Mouse (Mus musculus) forebrain, embryonic 16.5 days (tissue): ENCODE measurements around the gene Tmem131. TPM values are rescaled to one million over a fixed set of nuclear protein-coding genes. Genes with fewer than 3 reads are reported as not detected.
"Not testable (repeated sequence)": the region's sequence is repeated elsewhere in the genome, so short reads cannot be mapped to it uniquely, and the experiment has no call there.

Experiments used
- ATAC-seq: fragments of 200-750 bp; cut with Nextera tagmentation; 2 replicates; pipeline ENCODE4 v1.8.0; 2017; ENCODE audit warnings: mild to moderate bottlenecking, moderate library complexity
- H3K27ac ChIP-seq: fragments of 300-500 bp; sonication (generic); 2 replicates; pipeline ENCODE4 v1.5.1; 2014; ENCODE audit warnings: low read length, control low read depth
- H3K27me3 ChIP-seq: fragments of 300-500 bp; sonication (generic); replicated peaks from 2 replicates; pipeline ENCODE4 v1.6.1; 2014; ENCODE audit warnings: low read length; ENCODE audit not compliant: control insufficient read depth, insufficient read depth
- H3K36me3 ChIP-seq: fragments of 300-500 bp; sonication (generic); 2 replicates; pipeline ENCODE4 v1.6.1; 2014; ENCODE audit not compliant: control insufficient read depth, insufficient read depth
- H3K4me1 ChIP-seq: fragments of 300-500 bp; sonication (generic); replicated peaks from 2 replicates; pipeline ENCODE4 v1.6.1; 2014; ENCODE audit warnings: low read length; ENCODE audit not compliant: control insufficient read depth, insufficient read depth
- H3K4me2 ChIP-seq: fragments of 300-500 bp; sonication (generic); 2 replicates; pipeline ENCODE4 v1.6.1; 2014; ENCODE audit warnings: mild to moderate bottlenecking, low read length, control low read depth
- H3K4me3 ChIP-seq: fragments of 300-500 bp; sonication (generic); replicated peaks from 2 replicates; pipeline ENCODE4 v1.5.1; 2014; ENCODE audit warnings: mild to moderate bottlenecking, low read length, control low read depth
- H3K9ac ChIP-seq: fragments of 300-500 bp; sonication (generic); replicated peaks from 2 replicates; pipeline ENCODE4 v1.6.1; 2014; ENCODE audit warnings: low read depth, low read length, control low read depth
- H3K9me3 ChIP-seq: fragments of 300-500 bp; sonication (generic); 2 replicates; pipeline ENCODE4 v1.6.1; 2016; ENCODE audit warnings: low read length; ENCODE audit not compliant: control insufficient read depth
- WGBS: fragments of 180-500 bp; shearing (Covaris S2); extraction: QIAGEN DNeasy Blood & Tissue Kit; methylation state at CpG from one replicate; pipeline ENCODE4 v1.1.7; 2014; 5-methylcytosine and 5-hydroxymethylcytosine counted together
- polyA plus RNA-seq: library from polyadenylated mRNA; unstranded; fragments of >200 nt; fragmentation: Nextera tagmentation; extraction: Ambion mirVana; gene quantifications from 2 replicates; pipeline ENCODE4 v1.2.1, GENCODE M21; 2015

The Tmem131 gene
- polyA plus RNA-seq, 1 experiment from 2014 or later, result 14.4 TPM

GRCm38 (mm10) chr1:36841806-36842205 is 101.7 kb downstream of the Tmem131 start:
- H3K4me2 ChIP-seq, result no peak overlapping the region
- H3K4me3 ChIP-seq, result no peak overlapping the region
- no peak overlapping the region for H3K27ac ChIP-seq
- H3K36me3 ChIP-seq, result peaks cover 10% of the 10 kb centered on the region; the same call in 1 of the 2 replicates
- no peaks in the 10 kb centered on the region for H3K27me3 ChIP-seq
- 24% methylated on average over 1 of the region's 1 CpGs for WGBS
- ATAC-seq, result no peak
- H3K9me3 ChIP-seq, result no peaks in the 10 kb centered on the region
- H3K9ac ChIP-seq, result no peak overlapping the region
- H3K4me1 ChIP-seq, result no peaks in the 10 kb centered on the region

- no peak for ATAC-seq
Measured at GRCm38 (mm10) chr1:36840959-36841358, 102.5 kb downstream of the Tmem131 start.

GRCm38 (mm10) chr1:36839858-36840257 is 103.6 kb downstream of the Tmem131 start:
- no peak overlapping the region for H3K4me2 ChIP-seq
- no peak overlapping the region for H3K4me3 ChIP-seq
- H3K4me1 ChIP-seq, result no peaks in the 10 kb centered on the region
- H3K27me3 ChIP-seq, result no peaks in the 10 kb centered on the region
- peaks cover 10% of the 10 kb centered on the region; the same call in 1 of the 2 replicates for H3K36me3 ChIP-seq
- ATAC-seq, result no peak
- H3K27ac ChIP-seq, result no peak overlapping the region
- no peak overlapping the region for H3K9ac ChIP-seq
- WGBS, result 91% methylated on average over 3 of the region's 3 CpGs
- H3K9me3 ChIP-seq, result no peaks in the 10 kb centered on the region

More at GRCm38 (mm10) chr1:36840959-36841358, 102.5 kb downstream of the Tmem131 start:
- no peak overlapping the region for H3K9ac ChIP-seq
- peaks cover 10% of the 10 kb centered on the region; the same call in 1 of the 2 replicates for H3K36me3 ChIP-seq
- H3K27ac ChIP-seq, result no peak overlapping the region
- no peaks in the 10 kb centered on the region for H3K9me3 ChIP-seq
- H3K27me3 ChIP-seq, result no peaks in the 10 kb centered on the region
- no peak overlapping the region for H3K4me2 ChIP-seq
- H3K4me3 ChIP-seq, result no peak overlapping the region
- 93% methylated on average over 2 of the region's 2 CpGs for WGBS
- H3K4me1 ChIP-seq, result no peaks in the 10 kb centered on the region

GRCm38 (mm10) chr1:36836274-36836954 is 107.1 kb downstream of the Tmem131 start:
- 52% methylated on average over 12 of the region's 12 CpGs for WGBS
- H3K4me2 ChIP-seq, result no peak overlapping the region
- H3K27ac ChIP-seq, result no peak overlapping the region
- H3K9ac ChIP-seq, result no peak overlapping the region
- no peak for ATAC-seq
- H3K4me3 ChIP-seq, result no peak overlapping the region
- H3K9me3 ChIP-seq, result no peaks in the 10 kb centered on the region
- H3K36me3 ChIP-seq, result peaks cover 28% of the 10 kb centered on the region
- no peaks in the 10 kb centered on the region for H3K4me1 ChIP-seq
- H3K27me3 ChIP-seq, result no peaks in the 10 kb centered on the region

GRCm38 (mm10) chr1:36835593-36835992 is 107.9 kb downstream of the Tmem131 start:
- no peak overlapping the region for H3K27ac ChIP-seq
- no peak overlapping the region for H3K4me3 ChIP-seq
- no peaks in the 10 kb centered on the region for H3K4me1 ChIP-seq
- H3K9ac ChIP-seq, result no peak overlapping the region
- H3K36me3 ChIP-seq, result peaks cover 28% of the 10 kb centered on the region
- no peaks in the 10 kb centered on the region for H3K27me3 ChIP-seq
- ATAC-seq, result no peak
- no peaks in the 10 kb centered on the region for H3K9me3 ChIP-seq
- H3K4me2 ChIP-seq, result no peak overlapping the region
- 95% methylated on average over 3 of the region's 3 CpGs for WGBS

- no peak for ATAC-seq
- Histone ChIP-seq H3K4me3 (no peak overlapping the region), H3K4me1 (no peaks in the 10 kb centered on the region), H3K27ac (no peak overlapping the region), H3K4me2 (no peak overlapping the region), H3K27me3 (no peaks in the 10 kb centered on the region), H3K36me3 (peaks cover 24% of the 10 kb centered on the region), H3K9me3 (no peaks in the 10 kb centered on the region), H3K9ac (no peak overlapping the region)
- WGBS, result 93% methylated on average over 7 of the region's 7 CpGs
Measured at GRCm38 (mm10) chr1:36834090-36834489, 109.4 kb downstream of the Tmem131 start.

GRCm38 (mm10) chr1:36830913-36831866 is 112.3 kb downstream of the Tmem131 start:
- H3K36me3 ChIP-seq, result peaks cover 28% of the 10 kb centered on the region
- ATAC-seq, result no peak

GRCm38 (mm10) chr1:36824356-36824755 is 119.1 kb downstream of the Tmem131 start:
- Histone ChIP-seq H3K4me3 (no peak overlapping the region), H3K4me1 (no peaks in the 10 kb centered on the region), H3K27me3 (no peaks in the 10 kb centered on the region), H3K9me3 (no peaks in the 10 kb centered on the region), H3K4me2 (no peak overlapping the region), H3K9ac (no peak overlapping the region), H3K27ac (no peak overlapping the region), H3K36me3 (peaks cover 39% of the 10 kb centered on the region)
- 96% methylated on average over 5 of the region's 5 CpGs for WGBS
- no peak for ATAC-seq

More at GRCm38 (mm10) chr1:36830913-36831866, 112.3 kb downstream of the Tmem131 start:
- Histone ChIP-seq H3K4me1 (no peaks in the 10 kb centered on the region), H3K27ac (peak overlapping the region; percentile 33; the same call in 1 of the 2 replicates), H3K9me3 (no peaks in the 10 kb centered on the region), H3K4me2 (no peak overlapping the region), H3K9ac (0 out of 2 replicates have a peak overlapping the region, but pooled peaks have one; percentile 25), H3K27me3 (no peaks in the 10 kb centered on the region), H3K4me3 (no peak overlapping the region)
- 59% methylated on average over 14 of the region's 14 CpGs for WGBS

- H3K4me2 ChIP-seq, H3K4me3 ChIP-seq, H3K27ac ChIP-seq, H3K27me3 ChIP-seq, H3K9me3 ChIP-seq, H3K9ac ChIP-seq, ATAC-seq, H3K4me1 ChIP-seq: not testable (repeated sequence)
- H3K36me3 ChIP-seq, result peaks cover 50% of the 10 kb centered on the region
- WGBS, result 90% methylated on average over 4 of the region's 4 CpGs
Measured at GRCm38 (mm10) chr1:36821918-36822317, 121.5 kb downstream of the Tmem131 start.
